Mouse (Mus musculus) small intestine, adult 2 months (tissue): Measurements from ENCODE around the gene Kng1.
"Not testable (repeated sequence)": the region's sequence is repeated elsewhere in the genome, so short reads cannot be mapped to it uniquely, and the experiment has no call there.

ENCODE experiments used
- CTCF ChIP-seq: fragments of 200-500 bp; IDR thresholded peaks from 2 replicates; pipeline ENCODE4 v1.5.1; 2012; ENCODE audit warnings: low read depth, mild to moderate bottlenecking, control low read depth, inconsistent platforms, low read length, moderate library complexity, mixed read lengths; ENCODE audit not compliant: insufficient replicate concordance, insufficient read length; ENCODE audit errors: extremely low read depth
- POLR2A ChIP-seq: fragments of 200-500 bp; IDR thresholded peaks from 2 replicates; pipeline ENCODE4 v1.6.1; 2012; ENCODE audit warnings: low read depth, mild to moderate bottlenecking, control low read depth, inconsistent platforms, low read length, moderate library complexity

DNA sequence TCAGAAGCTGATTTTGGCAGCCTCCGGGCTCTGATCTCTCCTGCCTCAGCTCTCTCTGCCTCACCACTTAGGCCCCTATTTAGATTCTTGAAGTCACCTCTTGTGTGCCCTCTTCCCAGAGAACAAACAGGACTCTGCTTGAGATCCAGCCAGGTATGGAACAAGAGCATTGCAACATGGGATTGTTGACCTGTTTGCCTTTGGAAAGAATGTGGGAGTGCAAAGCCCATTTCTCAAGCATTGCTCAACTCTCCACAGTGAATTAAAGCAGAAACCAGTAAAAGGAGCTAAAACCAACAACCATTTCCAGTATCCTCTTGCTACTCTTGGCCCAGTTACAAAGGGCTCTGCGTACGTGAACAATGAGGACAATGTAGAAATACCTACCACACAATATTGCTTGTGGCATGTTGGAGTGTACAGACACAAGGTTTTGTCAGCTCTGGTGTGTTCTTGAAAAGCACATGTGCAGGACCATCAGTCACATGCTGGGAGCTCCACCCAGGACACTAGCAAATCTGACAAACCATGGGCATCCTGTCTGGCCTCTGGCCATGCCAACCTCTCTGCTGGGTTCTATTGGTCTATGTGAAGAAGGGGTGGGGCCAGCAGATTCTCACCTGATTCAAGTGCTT, 28.6 kb upstream of the Kng1 start, which contains the start of gene Kng2:
- not testable (repeated sequence) for TF ChIP-seq CTCF, POLR2A
